In the genomic region with DNA sequence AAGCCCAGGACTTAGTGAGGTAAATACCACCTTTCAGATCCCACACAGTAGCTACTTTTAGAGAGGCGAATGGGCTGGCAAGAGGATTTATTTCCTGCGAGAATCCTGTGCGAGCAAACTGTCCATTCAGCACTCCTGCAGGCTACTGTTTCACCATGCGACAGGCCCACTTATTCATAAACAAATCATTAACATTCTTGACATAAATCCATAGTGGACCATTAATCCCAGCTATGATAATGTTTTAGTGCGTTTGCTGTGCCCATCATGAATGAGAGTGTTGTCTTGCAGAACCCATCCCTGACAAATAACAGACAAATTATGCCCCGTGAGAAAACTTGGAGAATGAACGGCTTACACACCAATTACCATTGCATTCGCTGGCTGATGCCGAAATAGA, we compare ENCODE assay signal across 18 mouse cellular contexts.
DNase-seq lines count a peak whose midpoint lies in the region; ATAC-seq lines count a peak whose summit lies in the region.
"Had no signal": no experiment of that assay in that cellular context is flagged by ENCODE, and none has a peak within 500 bp of the region (broad histone marks: within the 10 kb centered on the region; RNA-seq: fewer than 3 reads in every experiment).

No protein-coding gene starts in this region.

- peaks cover 10% of the 10 kb centered on the region for H3K4me1 ChIP-seq in hindbrain, embryonic 15.5 days (replicated peaks)
- H3K4me1 ChIP-seq in hindbrain, embryonic 12.5 days, result peaks cover 8% of the 10 kb centered on the region; the same call in 1 of the 2 replicates
- H3K4me1 ChIP-seq: heart, embryonic 15.5 days had no signal

- no peak overlapping the region; the same call in 1 of the 2 replicates for H3K27ac ChIP-seq in hindbrain, embryonic 15.5 days (replicated peaks)
- no peak overlapping the region for H3K27ac ChIP-seq in hindbrain, embryonic 12.5 days
- H3K27ac ChIP-seq: heart, embryonic 15.5 days; liver, embryonic 12.5 days had no signal

- DNase-seq in embryo, embryonic 11 days, result peak; percentile 4
- no peak for DNase-seq in embryo, embryonic 9.5 days (ENCODE audit: extremely low spot score)
- DNase-seq in right cerebral cortex, adult 18-20 months, result peak; percentile 33
- DNase-seq in right cerebral cortex, postnatal 36 days (ENCODE audit: low spot score in 2 of 2), result no peak
- no peak for DNase-seq in adipocyte (ENCODE audit: low spot score)
- no peak for DNase-seq in cerebellum, postnatal 25 days
- DNase-seq: adrenal gland, adult 2 months; cerebellum, adult 18-20 months; forebrain, postnatal 0 days; heart, adult 18-20 months; kidney, adult 11 months; kidney, postnatal 25 days; layer of hippocampus, adult 9-11 months; thymus, postnatal 4 days had no signal

- H3K27me3 ChIP-seq in hindbrain, embryonic 15.5 days, result no peaks in the 10 kb centered on the region
- no peaks in the 10 kb centered on the region for H3K27me3 ChIP-seq in hindbrain, embryonic 12.5 days
- H3K27me3 ChIP-seq: heart, embryonic 15.5 days; liver, embryonic 12.5 days had no signal

- H3K4me3 ChIP-seq in hindbrain, embryonic 15.5 days, result no peak overlapping the region
- H3K4me3 ChIP-seq in hindbrain, embryonic 12.5 days, result no peak overlapping the region
- H3K4me3 ChIP-seq: heart, embryonic 15.5 days; liver, embryonic 12.5 days had no signal

- no peaks in the 10 kb centered on the region for H3K9me3 ChIP-seq in hindbrain, embryonic 15.5 days
- no peaks in the 10 kb centered on the region for H3K9me3 ChIP-seq in hindbrain, embryonic 12.5 days (replicated peaks)
- H3K9me3 ChIP-seq: heart, embryonic 15.5 days; liver, embryonic 12.5 days had no signal

- no peaks in the 10 kb centered on the region for H3K36me3 ChIP-seq in hindbrain, embryonic 15.5 days
- no peaks in the 10 kb centered on the region for H3K36me3 ChIP-seq in hindbrain, embryonic 12.5 days
- H3K36me3 ChIP-seq: heart, embryonic 15.5 days; liver, embryonic 12.5 days had no signal

- no peak for ATAC-seq in hindbrain, embryonic 15.5 days (ENCODE audit: low FRiP score, low read depth)
- ATAC-seq in hindbrain, embryonic 12.5 days (ENCODE audit: low FRiP score), result no peak
- ATAC-seq: forebrain, postnatal 0 days; liver, embryonic 12.5 days had no signal

- 29% methylated on average over 9 of the region's 9 CpGs for WGBS in hindbrain, embryonic 15.5 days
- 47% methylated on average over 9 of the region's 9 CpGs for WGBS in hindbrain, embryonic 12.5 days

- H3K9ac ChIP-seq in hindbrain, embryonic 15.5 days, result no peak overlapping the region
- H3K9ac ChIP-seq in hindbrain, embryonic 12.5 days, result no peak overlapping the region
- H3K9ac ChIP-seq: forebrain, postnatal 0 days; heart, embryonic 15.5 days; liver, embryonic 12.5 days had no signal

- H3K4me2 ChIP-seq in hindbrain, embryonic 15.5 days, result peak overlapping the region; percentile 27; the same call in 1 of the 2 replicates
- H3K4me2 ChIP-seq in hindbrain, embryonic 12.5 days (replicated peaks), result no peak overlapping the region
- H3K4me2 ChIP-seq: heart, embryonic 15.5 days; liver, embryonic 12.5 days had no signal

Comparison
In these comparisons a context has a peak if more than half of its experiments do, and no peak if none do; other contexts are left out.
1. DNase-seq: peak in embryo, embryonic 11 days (single experiment) and right cerebral cortex, adult 18-20 months (single experiment); none in embryo, embryonic 9.5 days (single experiment), right cerebral cortex, postnatal 36 days (0 of 2), adipocyte (single experiment) and cerebellum, postnatal 25 days (0 of 2).